Mouse (Mus musculus) gastrocnemius, postnatal 14 days (tissue): Measurements from ENCODE around the gene Bag6. TPM values are rescaled to one million over a fixed set of nuclear protein-coding genes. Genes with fewer than 3 reads are reported as not detected.

Experiments used
- DNase-seq: peaks from one replicate; pipeline ENCODE4 v3.0.0; 2021; ENCODE audit warnings: mixed read lengths
- intact Hi-C: fragments of 180-260 bp; cut with DNase I; formaldehyde crosslinking; loops from one replicate; pipeline ENCODE4 v1.15.1; 2025; ENCODE audit warnings: low total_unique reads
- total RNA-seq, 2 experiments: library from RNA; stranded (reverse); gene quantifications; 2 replicates each; pipeline ENCODE4 v1.2.3; 2021

The Bag6 gene
- total RNA-seq, 2 experiments from 2014 or later, result 193 to 200 TPM

GRCm38 (mm10) chr17:35135591-35136320 lies 778 bp downstream of the Bag6 start:
- intact Hi-C loops, result no loop called here
- no peak for DNase-seq

GRCm38 (mm10) chr17:35139269-35139668 lies 4.3 kb downstream of the Bag6 start:
- intact Hi-C loops, result no loop called here
- DNase-seq, result no peak

DNA sequence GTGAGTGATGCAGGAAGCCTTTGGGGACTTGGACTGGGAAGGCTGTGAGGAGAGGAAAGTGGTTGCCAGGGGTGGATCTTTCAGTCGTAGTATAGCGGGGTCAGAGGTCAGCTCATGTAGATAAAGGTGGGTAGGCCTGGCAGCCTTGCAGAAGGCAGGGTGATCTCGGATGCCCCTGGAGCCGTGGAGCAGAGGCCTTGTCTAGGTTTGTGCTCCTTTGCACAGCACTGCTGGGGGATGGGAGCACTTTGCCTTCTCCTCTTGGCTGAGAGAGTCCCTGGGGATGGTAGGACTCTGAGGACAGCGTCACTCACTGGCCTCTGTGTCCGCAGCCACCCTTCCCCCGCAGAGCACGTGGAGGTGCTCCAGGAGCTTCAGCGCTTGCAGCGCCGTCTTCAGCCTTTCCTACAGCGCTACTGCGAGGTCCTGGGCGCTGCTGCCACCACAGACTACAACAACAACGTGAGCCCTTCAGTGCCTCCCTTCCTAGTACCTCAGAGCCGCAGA lies 5.6 kb downstream of the Bag6 start:
- intact Hi-C loops, result no loop called here
- no peak for DNase-seq

- DNase-seq, result no peak
- intact Hi-C loops, result no loop called here
Observed at GRCm38 (mm10) chr17:35141971-35142370, 7.0 kb downstream of the Bag6 start.

DNA sequence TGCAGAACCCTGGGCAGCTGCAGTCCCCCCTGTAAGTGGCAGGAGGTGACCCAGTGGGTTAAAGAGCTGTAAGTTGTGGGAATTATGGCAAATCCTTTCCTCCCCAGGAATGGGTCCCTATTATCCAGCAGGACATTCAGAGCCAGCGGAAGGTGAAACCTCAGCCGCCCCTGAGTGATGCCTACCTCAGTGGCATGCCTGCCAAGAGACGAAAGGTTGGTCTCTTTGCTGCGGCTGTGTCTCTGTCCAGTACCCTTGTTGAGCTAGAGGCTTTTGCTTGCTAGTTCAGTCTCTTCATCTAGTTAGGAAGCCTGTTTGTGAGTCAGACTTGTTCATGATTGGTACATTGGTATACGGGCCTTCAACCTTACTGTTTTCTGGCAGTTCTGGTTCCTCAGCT lies 11.2 kb downstream of the Bag6 start:
- DNase-seq, result no peak
- intact Hi-C loops, result no loop called here

DNA sequence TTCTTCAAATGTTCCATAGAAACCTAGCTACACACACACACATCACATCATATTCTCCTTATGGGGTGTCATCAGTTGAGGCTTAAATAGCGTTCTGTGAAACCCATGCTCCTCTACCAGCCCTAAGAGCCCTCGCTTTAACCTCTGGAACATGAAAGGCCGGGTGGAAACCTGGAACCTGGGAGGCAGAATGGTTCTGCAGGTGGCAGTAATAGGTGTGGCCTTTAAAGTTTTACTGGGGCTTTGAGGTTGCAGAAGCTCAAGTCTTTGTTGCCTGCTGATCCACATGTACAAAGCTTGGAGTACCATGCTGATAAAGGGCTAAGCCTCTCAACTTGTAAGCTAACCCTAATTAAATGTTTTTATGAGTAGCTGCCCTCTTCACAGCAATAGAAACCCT lies 12.4 kb downstream of the Bag6 start:
- intact Hi-C loops, result no loop called here
- DNase-seq, result no peak

DNA sequence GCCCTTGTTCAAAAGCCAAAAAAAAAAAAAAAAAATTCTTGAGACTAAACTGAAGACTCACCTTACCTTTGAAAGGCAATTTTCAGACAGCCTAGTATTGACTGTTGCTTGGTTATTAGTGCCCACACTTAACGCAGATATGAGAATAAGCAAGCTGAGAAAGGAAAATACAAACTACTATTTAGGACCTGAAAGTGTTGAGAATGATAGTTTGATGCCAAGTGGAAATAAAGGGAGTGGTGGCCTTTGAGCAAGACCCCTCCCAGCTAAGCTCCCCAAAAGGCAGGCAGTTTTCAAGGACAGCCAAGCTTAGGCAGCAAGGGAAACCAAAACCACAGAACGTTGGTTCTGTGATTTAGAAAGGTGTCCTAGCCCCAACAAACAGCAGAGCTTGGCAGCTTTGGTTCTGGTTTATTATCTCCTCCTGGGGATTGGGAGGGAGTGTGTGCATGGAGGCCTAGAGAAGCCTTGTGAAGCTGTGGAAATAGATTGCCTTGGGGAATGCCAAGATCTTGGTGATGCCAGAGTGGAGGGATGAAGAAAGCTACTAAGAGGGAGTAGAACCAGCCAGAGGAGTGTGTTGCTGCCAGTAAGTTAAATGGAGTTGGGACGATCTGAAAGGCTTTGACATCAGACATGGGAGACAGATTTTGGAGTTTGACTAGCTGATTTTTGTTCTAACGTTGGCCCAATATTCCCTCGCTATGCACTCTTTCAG lies 13.1 kb downstream of the Bag6 start:
- intact Hi-C loops, result no loop called here
- no peak for DNase-seq

DNA sequence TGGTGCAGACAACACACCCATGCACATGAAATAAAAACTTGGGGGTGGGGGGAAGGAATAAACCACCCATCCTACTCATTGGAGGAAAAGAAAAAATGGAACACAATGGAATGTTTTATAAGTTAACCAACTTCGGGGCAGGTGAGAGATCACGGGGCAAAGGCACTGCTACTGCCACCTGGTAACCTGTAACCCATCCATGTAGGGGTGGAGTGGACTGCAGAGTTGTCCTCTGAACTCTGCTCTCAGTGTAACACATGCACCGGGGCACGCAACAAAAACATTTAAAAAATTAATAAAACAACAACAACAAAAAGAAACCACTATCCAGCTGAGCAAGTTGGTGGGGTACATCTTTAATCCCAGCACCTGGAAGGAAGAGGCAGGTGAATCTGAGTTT lies 17.1 kb downstream of the Bag6 start:
- intact Hi-C loops, result no loop called here
- no peak for DNase-seq

- intact Hi-C loops, result no loop called here
- DNase-seq, result no peak
Observed at GRCm38 (mm10) chr17:35153077-35153476, 18.1 kb downstream of the Bag6 start.

DNA sequence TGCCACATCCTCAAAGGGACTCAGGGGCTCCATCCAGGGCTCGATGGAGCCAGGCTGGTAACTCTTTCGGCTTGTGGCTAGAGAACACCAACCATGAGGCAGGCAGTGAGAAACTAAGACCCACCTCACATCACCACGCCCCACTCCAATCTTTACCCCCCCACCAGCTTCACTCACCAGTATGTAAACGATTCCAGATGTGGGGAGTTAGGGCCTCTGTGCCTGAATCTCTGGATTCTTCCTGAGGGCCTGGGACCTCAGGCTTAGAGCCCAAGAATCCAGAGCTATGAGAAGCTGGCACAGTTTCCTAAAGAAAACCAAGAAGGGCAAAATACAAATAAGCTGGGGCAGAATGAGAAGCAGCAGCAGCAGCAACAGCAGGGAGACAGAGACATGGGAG lies 19.0 kb downstream of the Bag6 start:
- intact Hi-C loops, result no loop called here
- DNase-seq, result no peak

- no peak for DNase-seq
- intact Hi-C loops, result no loop called here
Observed at GRCm38 (mm10) chr17:35154616-35155015, 19.6 kb downstream of the Bag6 start.

DNA sequence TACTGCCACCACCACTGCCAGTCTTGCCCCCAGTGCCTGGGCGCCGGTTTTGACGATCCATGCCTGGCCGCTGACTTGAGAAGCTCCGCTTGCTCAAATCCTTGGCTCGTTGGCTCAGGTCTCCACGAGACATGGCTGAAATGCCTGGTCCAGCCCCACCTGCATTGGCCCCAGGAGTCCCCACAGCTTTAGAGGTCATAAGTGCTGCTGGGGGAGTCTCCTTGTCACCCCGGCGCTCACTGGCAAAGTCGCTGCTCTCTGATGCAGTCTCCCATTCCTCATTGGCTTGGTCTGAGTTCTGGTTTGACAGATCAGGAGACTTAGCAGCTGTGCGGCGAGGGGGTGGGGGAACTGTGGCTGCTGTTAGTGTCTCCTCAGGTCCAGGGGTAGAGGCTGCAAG lies 20.5 kb downstream of the Bag6 start:
- no peak for DNase-seq
- intact Hi-C loops, result no loop called here

DNA sequence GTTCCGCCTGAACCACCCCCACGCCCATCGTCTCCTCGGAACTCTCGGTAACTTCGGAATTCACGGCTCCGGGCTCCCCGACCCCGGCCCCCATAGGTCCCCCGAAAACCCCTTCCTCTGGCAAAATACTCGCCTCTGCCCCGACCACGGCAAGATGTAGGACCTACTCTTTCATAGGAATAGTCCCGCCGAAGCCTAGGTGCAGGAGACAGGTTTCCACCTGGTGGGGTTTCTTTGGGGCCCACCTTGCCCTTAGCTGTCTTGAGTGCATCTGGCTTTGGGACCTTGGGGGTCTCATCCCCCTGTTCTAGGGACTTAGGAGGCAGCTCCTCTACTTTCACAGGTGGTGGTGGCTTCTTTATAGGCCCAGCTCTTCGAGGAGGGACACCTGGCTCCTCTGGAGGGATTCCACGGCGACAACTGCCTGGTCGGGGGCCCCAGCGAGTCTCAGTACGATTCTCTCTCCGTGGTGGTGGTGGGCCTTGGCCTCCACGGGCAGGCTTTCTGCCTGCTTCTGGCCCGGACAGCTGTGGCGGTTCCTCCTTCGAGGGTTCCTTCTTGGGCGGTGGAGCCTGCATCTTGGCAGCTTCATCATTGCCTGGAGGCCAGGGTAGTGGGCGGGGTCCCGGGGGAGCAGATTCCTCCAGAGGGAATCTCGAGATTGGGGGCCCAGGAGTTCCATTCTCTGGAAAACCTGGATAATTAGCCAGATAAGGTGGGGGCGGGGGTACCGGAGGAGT lies 21.7 kb downstream of the Bag6 start:
- intact Hi-C loops, result no loop called here
- no peak for DNase-seq

GRCm38 (mm10) chr17:35157254-35157653 lies 22.3 kb downstream of the Bag6 start:
- intact Hi-C loops, result no loop called here
- DNase-seq, result no peak

DNA sequence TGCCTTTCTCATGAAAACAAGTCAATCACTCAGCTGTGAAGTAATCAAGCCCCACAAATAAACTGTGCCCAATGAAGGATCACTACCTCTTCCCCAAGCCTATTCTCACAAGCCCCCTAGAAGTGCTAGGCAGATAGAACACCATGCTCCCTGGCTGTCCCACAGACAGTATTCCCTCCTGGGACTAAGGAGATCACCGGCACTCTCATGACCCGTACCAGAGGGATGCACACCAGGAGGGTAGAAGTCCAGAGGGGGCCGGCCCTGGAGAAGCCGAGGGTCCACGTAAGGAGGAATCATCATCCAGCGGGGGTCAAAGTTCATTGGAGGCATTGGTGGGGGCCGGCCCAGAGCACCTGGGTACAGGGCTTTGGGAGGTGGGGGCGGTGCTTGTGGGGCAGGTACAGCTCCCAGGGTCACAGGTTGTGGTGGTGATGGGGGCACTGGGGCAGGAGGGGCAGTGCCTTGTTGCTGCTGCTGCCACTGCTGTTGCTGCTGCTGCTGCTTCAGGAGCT lies 22.7 kb downstream of the Bag6 start:
- intact Hi-C loops, result no loop called here

DNA sequence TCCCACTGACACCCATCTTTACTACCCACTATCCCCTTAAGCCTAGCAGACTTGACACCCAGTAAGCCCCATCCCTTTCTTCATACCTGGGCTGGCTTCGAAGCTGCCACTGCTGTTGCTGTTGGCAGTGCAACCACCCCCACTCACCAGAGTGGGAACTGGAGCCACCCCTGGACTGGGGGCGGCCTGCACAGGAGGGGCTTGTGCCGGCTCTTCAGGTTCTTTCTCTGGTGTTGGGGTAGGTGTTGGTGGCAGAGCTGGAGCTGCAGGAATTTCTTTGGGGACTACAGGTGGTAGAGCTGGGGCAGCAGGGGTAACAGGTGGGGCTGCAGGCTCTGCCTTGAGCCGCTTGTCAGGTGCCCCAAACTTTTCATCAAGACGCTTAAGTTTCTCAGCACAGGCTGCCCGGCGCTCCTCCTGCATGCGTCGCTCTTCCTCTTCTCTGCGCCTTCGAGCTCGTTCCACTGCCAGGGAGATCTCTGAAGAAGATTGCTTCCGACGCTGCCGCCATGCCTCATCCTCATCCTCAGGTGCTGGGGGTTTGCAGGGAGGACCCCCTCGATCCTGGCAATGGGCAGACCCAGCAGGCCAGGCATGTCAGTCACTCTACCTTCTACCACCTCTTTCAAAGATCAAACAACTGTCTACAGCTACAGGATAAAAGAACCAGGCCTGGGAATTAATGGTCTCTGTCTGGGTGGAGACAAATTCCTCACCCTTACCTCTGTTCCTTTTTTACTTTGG lies 24.0 kb downstream of the Bag6 start:
- DNase-seq, result no peak
- intact Hi-C loops, result no loop called here

More for the DNA sequence above, 22.7 kb downstream of the Bag6 start:
- DNase-seq, result no peak

GRCm38 (mm10) chr17:35159638-35160037 lies 24.7 kb downstream of the Bag6 start:
- intact Hi-C loops, result no loop called here
- no peak for DNase-seq

GRCm38 (mm10) chr17:35161421-35161820 lies 26.4 kb downstream of the Bag6 start:
- no peak for DNase-seq
- intact Hi-C loops, result no loop called here

DNA sequence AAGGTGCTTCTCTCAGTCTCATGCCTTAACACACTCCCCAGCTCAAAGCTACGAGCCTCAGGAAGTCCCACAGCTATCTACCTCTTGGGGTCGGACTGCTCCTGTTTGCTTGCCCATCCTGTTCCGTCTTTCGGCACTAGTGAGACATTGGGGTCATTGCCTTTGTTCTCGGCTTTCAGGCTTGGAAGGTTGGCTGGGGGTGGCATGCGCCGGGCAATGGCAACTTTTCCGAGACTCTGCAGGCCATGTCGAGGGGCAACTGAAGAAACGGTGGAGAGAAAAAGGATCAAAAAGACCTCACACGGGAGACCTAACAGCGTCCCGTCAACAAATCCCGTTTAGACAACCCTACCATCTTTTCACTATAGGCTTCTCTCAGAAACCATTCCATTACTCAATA lies 27.1 kb downstream of the Bag6 start:
- intact Hi-C loops, result no loop called here
- no peak for DNase-seq

DNA sequence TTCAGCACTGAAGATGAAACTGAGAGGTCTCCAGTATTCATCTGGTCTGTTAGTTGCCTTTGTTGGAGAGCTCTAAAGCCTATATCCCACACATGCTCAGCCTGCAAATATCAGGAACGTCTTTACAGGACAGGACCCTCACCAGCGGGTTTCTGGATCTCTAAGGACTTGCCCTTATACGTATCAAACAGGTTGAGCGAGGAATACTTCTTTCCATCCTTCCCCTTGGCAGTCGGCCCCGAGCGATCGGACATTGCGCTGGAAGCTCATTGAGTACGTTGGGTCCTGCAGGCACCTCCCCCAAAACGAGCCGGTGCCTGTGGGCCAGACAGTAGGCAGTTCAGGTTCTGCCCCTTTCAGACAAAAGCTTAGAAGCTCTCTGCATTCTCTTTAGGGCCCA lies 27.8 kb downstream of the Bag6 start:
- no peak for DNase-seq
- intact Hi-C loops, result no loop called here
